Mouse (Mus musculus) embryonic facial prominence, embryonic 11.5 days (tissue): ENCODE measurements around the gene Ddx18. TPM values are rescaled to one million over a fixed set of nuclear protein-coding genes. Genes with fewer than 3 reads are reported as not detected.

Source experiments
- ATAC-seq: fragments of 200-750 bp; cut with Nextera tagmentation; replicated peaks from 2 replicates; pipeline ENCODE4 v1.8.0; 2017; ENCODE audit warnings: low read depth; ENCODE audit not compliant: insufficient number of reproducible peaks, low FRiP score, low TSS enrichment
- DNase-seq: peaks from one replicate; pipeline ENCODE4 v3.0.0-alpha.2; 2015; ENCODE audit warnings: low spot score
- H3K27ac ChIP-seq: fragments of 300-500 bp; sonication (generic); replicated peaks from 2 replicates; pipeline ENCODE4 v1.5.1; 2014; ENCODE audit warnings: mild to moderate bottlenecking, low read depth, low read length, control low read depth
- H3K27me3 ChIP-seq: fragments of 300-500 bp; sonication (generic); 2 replicates; pipeline ENCODE4 v1.6.1; 2014; ENCODE audit warnings: mild to moderate bottlenecking, low read length, moderate library complexity, mixed read lengths; ENCODE audit not compliant: control insufficient read depth, insufficient read depth
- H3K36me3 ChIP-seq: fragments of 300-500 bp; sonication (generic); replicated peaks from 2 replicates; pipeline ENCODE4 v1.6.1; 2014; ENCODE audit warnings: low read depth, mild to moderate bottlenecking, low read length, moderate library complexity, mixed read lengths; ENCODE audit not compliant: control insufficient read depth, insufficient read depth
- H3K4me1 ChIP-seq: fragments of 300-500 bp; sonication (generic); 2 replicates; pipeline ENCODE4 v1.6.1; 2014; ENCODE audit warnings: low read length, mixed read lengths; ENCODE audit not compliant: control insufficient read depth, insufficient read depth
- H3K4me2 ChIP-seq: fragments of 300-500 bp; sonication (generic); 2 replicates; pipeline ENCODE4 v1.6.1; 2014; ENCODE audit warnings: low read depth, mild to moderate bottlenecking, control low read depth, low read length, moderate library complexity
- H3K4me3 ChIP-seq: fragments of 300-500 bp; sonication (generic); 2 replicates; pipeline ENCODE4 v1.5.1; 2014; ENCODE audit warnings: low read depth, low read length, control low read depth
- H3K9ac ChIP-seq: fragments of 300-500 bp; sonication (generic); replicated peaks from 2 replicates; pipeline ENCODE4 v1.6.1; 2014; ENCODE audit warnings: mild to moderate bottlenecking, control low read depth, low read length
- H3K9me3 ChIP-seq: fragments of 300-500 bp; sonication (generic); replicated peaks from 2 replicates; pipeline ENCODE4 v1.6.1; 2016; ENCODE audit warnings: mild to moderate bottlenecking, low read length, inconsistent platforms, mixed read lengths; ENCODE audit not compliant: control insufficient read depth
- WGBS: fragments of 180-500 bp; shearing (Covaris S2); extraction: QIAGEN DNeasy Blood & Tissue Kit; methylation state at CpG from one replicate; pipeline ENCODE4 v1.1.7; 2014; 5-methylcytosine and 5-hydroxymethylcytosine counted together
- polyA plus RNA-seq: library from polyadenylated mRNA; unstranded; fragments of >200 nt; fragmentation: Nextera tagmentation; extraction: Ambion mirVana; gene quantifications from 2 replicates; pipeline ENCODE4 v1.2.1, GENCODE M21; 2014

The Ddx18 gene
- polyA plus RNA-seq, 1 experiment from 2014 or later, result 95.9 TPM

- no peaks in the 10 kb centered on the region for H3K4me1 ChIP-seq
- H3K4me2 ChIP-seq, result no peak overlapping the region
- H3K9me3 ChIP-seq, result no peaks in the 10 kb centered on the region
- ATAC-seq, result no peak
- no peak overlapping the region for H3K4me3 ChIP-seq
- WGBS, result 96% methylated on average over 2 of the region's 2 CpGs
- no peak overlapping the region for H3K27ac ChIP-seq
- H3K27me3 ChIP-seq, result no peaks in the 10 kb centered on the region
- no peaks in the 10 kb centered on the region for H3K36me3 ChIP-seq
- H3K9ac ChIP-seq, result no peak overlapping the region
- DNase-seq, result no peak
These were observed 55.8 kb downstream of the Ddx18 start for GRCm38 (mm10) chr1:121511966-121512365.

- WGBS, result 47% methylated on average over 2 of the region's 2 CpGs
- Histone ChIP-seq H3K9me3 (no peaks in the 10 kb centered on the region), H3K27me3 (no peaks in the 10 kb centered on the region), H3K27ac (no peak overlapping the region), H3K4me2 (no peak overlapping the region), H3K4me3 (no peak overlapping the region), H3K36me3 (no peaks in the 10 kb centered on the region), H3K9ac (no peak overlapping the region), H3K4me1 (no peaks in the 10 kb centered on the region)
- ATAC-seq, result no peak
- no peak for DNase-seq
These were observed 56.6 kb downstream of the Ddx18 start for GRCm38 (mm10) chr1:121511186-121511585.

DNA sequence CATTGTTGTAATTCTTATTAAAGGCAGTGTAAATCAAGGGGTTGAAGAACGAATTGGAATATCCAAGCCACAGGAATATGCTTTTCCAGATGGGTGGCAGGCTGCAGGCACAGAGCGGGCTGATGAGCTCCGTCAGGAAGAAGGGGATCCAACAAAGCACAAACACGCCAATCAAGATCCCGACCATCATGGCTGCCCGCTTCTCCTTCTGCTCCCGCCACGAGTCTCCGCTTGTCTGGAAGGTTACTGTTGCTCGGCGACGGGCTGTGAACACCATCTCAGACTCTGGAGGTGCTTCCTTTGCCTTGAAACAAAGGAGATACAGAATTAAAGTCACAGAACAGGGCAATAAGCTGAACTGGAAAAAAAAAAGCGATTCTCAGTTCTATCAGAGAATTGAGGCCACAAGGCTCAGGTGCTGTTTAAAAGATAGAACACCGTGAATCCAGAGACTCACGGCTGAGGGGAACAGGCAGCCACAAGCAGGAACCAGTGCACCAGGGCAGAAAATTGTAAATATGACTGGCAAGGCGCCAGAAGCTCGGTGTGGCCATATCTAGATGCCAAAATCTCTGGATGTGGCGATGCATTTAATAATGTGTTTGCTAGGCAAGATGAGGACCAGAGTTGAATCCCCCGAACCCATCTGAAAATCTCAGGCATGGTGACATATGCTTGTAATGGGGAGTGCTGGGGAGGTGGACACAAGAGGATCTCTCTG is 57.2 kb downstream of the Ddx18 start:
- no peak overlapping the region for H3K9ac ChIP-seq
- DNase-seq (no peak), ATAC-seq (no peak)
- H3K4me2 ChIP-seq, result no peak overlapping the region
- H3K4me3 ChIP-seq, result no peak overlapping the region
- no peaks in the 10 kb centered on the region for H3K4me1 ChIP-seq
- H3K27ac ChIP-seq, result no peak overlapping the region
- H3K27me3 ChIP-seq, result no peaks in the 10 kb centered on the region
- no peaks in the 10 kb centered on the region for H3K9me3 ChIP-seq
- 92% methylated on average over 19 of the region's 19 CpGs for WGBS
- no peaks in the 10 kb centered on the region for H3K36me3 ChIP-seq

- no peaks in the 10 kb centered on the region for H3K27me3 ChIP-seq
- no peaks in the 10 kb centered on the region for H3K36me3 ChIP-seq
- DNase-seq (no peak), ATAC-seq (no peak)
- WGBS, result 84% methylated on average over 2 of the region's 2 CpGs
- no peak overlapping the region for H3K9ac ChIP-seq
- no peak overlapping the region for H3K4me3 ChIP-seq
- H3K4me2 ChIP-seq, result no peak overlapping the region
- H3K9me3 ChIP-seq, result no peaks in the 10 kb centered on the region
- no peak overlapping the region for H3K27ac ChIP-seq
- H3K4me1 ChIP-seq, result no peaks in the 10 kb centered on the region
These were observed 59.1 kb downstream of the Ddx18 start for GRCm38 (mm10) chr1:121508729-121509128.

Other genes with a start within 250 kb of the Ddx18 start
- 14.6 and 17.8 TPM in 2 replicates for gene Insig2, start 235.4 kb downstream of the Ddx18 start, polyA plus RNA-seq
- gene Ccdc93, start 136.9 kb downstream of the Ddx18 start, polyA plus RNA-seq, result 8.9 and 10.5 TPM in 2 replicates
- gene Htr5b, start 39.5 kb downstream of the Ddx18 start, polyA plus RNA-seq, result 0.28 TPM in 1 of 2 replicates, not detected in the other